Mouse (Mus musculus) CH12.LX (cell line): Measurements from ENCODE around the gene Igdcc4. TPM values are rescaled to one million over a fixed set of nuclear protein-coding genes. Genes with fewer than 3 reads are reported as not detected.

ENCODE experiments used
- DNase-seq: peaks from one replicate; pipeline ENCODE4 v3.0.0-alpha.2; 2013; ENCODE audit errors: extremely low read depth
- H3K27ac ChIP-seq: 2 replicates; pipeline ENCODE4 v1.5.1; 2012; ENCODE audit warnings: low read depth, mild to moderate bottlenecking, control low read depth, moderate library complexity; ENCODE audit not compliant: insufficient read depth
- H3K27me3 ChIP-seq: replicated peaks from 2 replicates; pipeline ENCODE3; 2012; ENCODE audit warnings: inconsistent platforms
- H3K36me3 ChIP-seq, 2 experiments: replicated peaks in 1 of 2; 2 replicates each; pipeline versions ENCODE3 to v1.6.1; 2012; ENCODE audit warnings: inconsistent platforms in 1 of 2, low read length in 1 of 2, mild to moderate bottlenecking in 1 of 2, mixed read lengths in 1 of 2, moderate library complexity in 1 of 2; ENCODE audit not compliant: control insufficient read depth in 1 of 2, insufficient read depth in 1 of 2
- H3K4me1 ChIP-seq, 2 experiments: 2 replicates each; pipeline ENCODE4 v1.6.1; 2012; ENCODE audit warnings: inconsistent platforms in 1 of 2, moderate library complexity in 1 of 2; ENCODE audit not compliant: insufficient read depth in 2 of 2, control insufficient read depth in 1 of 2
- H3K4me2 ChIP-seq: 2 replicates; pipeline ENCODE4 v1.6.1; 2012; ENCODE audit warnings: low read depth, mild to moderate bottlenecking, control low read depth; ENCODE audit not compliant: poor library complexity, insufficient read depth, severe bottlenecking
- H3K4me3 ChIP-seq, 3 experiments: fragments of 150-350 bp in 1 of 3; sonication (generic) in 1 of 3; replicated peaks in 1 of 3; 2 replicates each; pipeline versions ENCODE3 to v1.5.1; 2011 to 2012; ENCODE audit warnings: low read depth in 2 of 3, low read length in 2 of 3, mild to moderate bottlenecking in 2 of 3, moderate library complexity in 2 of 3, control low read depth in 1 of 3, improper control_type of control experiment in 1 of 3, inconsistent platforms in 1 of 3, mixed read lengths in 1 of 3; ENCODE audit not compliant: poor library complexity in 1 of 3
- H3K79me2 ChIP-seq: replicated peaks from 2 replicates; pipeline ENCODE4 v1.6.1; 2012; ENCODE audit warnings: mild to moderate bottlenecking, moderate library complexity; ENCODE audit not compliant: control insufficient read depth, poor library complexity, insufficient read depth, severe bottlenecking; ENCODE audit errors: extremely low read depth
- H3K9ac ChIP-seq: 2 replicates; pipeline ENCODE4 v1.6.1; 2012; ENCODE audit warnings: low read depth, mild to moderate bottlenecking, control low read depth, moderate library complexity; ENCODE audit not compliant: insufficient read depth
- H3K9me3 ChIP-seq: replicated peaks from 2 replicates; pipeline ENCODE3; 2012; ENCODE audit warnings: low read length, inconsistent platforms, mixed read lengths
- BHLHE40 ChIP-seq: IDR thresholded peaks from 2 replicates; pipeline ENCODE4 v1.6.1; 2011; ENCODE audit warnings: mild to moderate bottlenecking, low read depth, low read length, improper control_type of control experiment
- CHD1 ChIP-seq: IDR thresholded peaks from 2 replicates; pipeline ENCODE4 v1.6.1; 2012; ENCODE audit warnings: low read depth, low read length, improper control_type of control experiment, inconsistent platforms
- CHD2 ChIP-seq: IDR thresholded peaks from 2 replicates; pipeline ENCODE4 v1.6.1; 2011; ENCODE audit warnings: low read length, improper control_type of control experiment
- CTCF ChIP-seq, 2 experiments: IDR thresholded peaks in 1 of 2; conservative IDR thresholded peaks in 1 of 2; 2 replicates each; pipeline ENCODE4 v1.5.1; 2011 to 2012; ENCODE audit warnings: low read depth in 2 of 2, low read length in 2 of 2, improper control_type of control experiment in 1 of 2, inconsistent platforms in 1 of 2, mild to moderate bottlenecking in 1 of 2, moderate library complexity in 1 of 2
- E2F4 ChIP-seq: IDR thresholded peaks from 2 replicates; pipeline ENCODE4 v1.6.1; 2011; ENCODE audit warnings: low read depth, low read length, improper control_type of control experiment; ENCODE audit not compliant: insufficient replicate concordance
- ELF1 ChIP-seq: IDR thresholded peaks from 2 replicates; pipeline ENCODE4 v1.6.1; 2014; ENCODE audit warnings: low read depth, mild to moderate bottlenecking, inconsistent platforms, low read length, improper control_type of control experiment
- EP300 ChIP-seq: IDR thresholded peaks from 2 replicates; pipeline ENCODE4 v1.6.1; 2011; ENCODE audit warnings: low read length, improper control_type of control experiment
- ETS1 ChIP-seq: conservative IDR thresholded peaks from 2 replicates; pipeline ENCODE4 v1.6.1; 2012; ENCODE audit warnings: low read depth, mild to moderate bottlenecking, inconsistent platforms, low read length, improper control_type of control experiment, moderate library complexity
- GABPA ChIP-seq: IDR thresholded peaks from 2 replicates; pipeline ENCODE4 v1.6.1; 2012; ENCODE audit warnings: low read depth, low read length, improper control_type of control experiment, inconsistent platforms; ENCODE audit not compliant: insufficient replicate concordance
- HCFC1 ChIP-seq: IDR thresholded peaks from 2 replicates; pipeline ENCODE4 v1.6.1; 2012; ENCODE audit warnings: low read depth, mild to moderate bottlenecking, inconsistent platforms, low read length, improper control_type of control experiment
- IRF4 ChIP-seq: IDR thresholded peaks from 2 replicates; pipeline ENCODE4 v1.6.1; 2014; ENCODE audit warnings: low read depth, mild to moderate bottlenecking, inconsistent platforms, low read length, improper control_type of control experiment
- JUN ChIP-seq: IDR thresholded peaks from 2 replicates; pipeline ENCODE4 v1.6.1; 2011; ENCODE audit warnings: low read depth, mild to moderate bottlenecking, low read length, improper control_type of control experiment, moderate library complexity; ENCODE audit not compliant: insufficient read depth
- JUND ChIP-seq: conservative IDR thresholded peaks from 2 replicates; pipeline ENCODE4 v1.6.1; 2011; ENCODE audit warnings: low read depth, low read length, improper control_type of control experiment
- KAT2A ChIP-seq: IDR thresholded peaks from 2 replicates; pipeline ENCODE4 v1.6.1; 2012; ENCODE audit warnings: low read length, improper control_type of control experiment, inconsistent platforms; ENCODE audit not compliant: insufficient replicate concordance
- MAFK ChIP-seq: IDR thresholded peaks from 2 replicates; pipeline ENCODE4 v1.6.1; 2011; ENCODE audit warnings: low read length, improper control_type of control experiment; ENCODE audit not compliant: insufficient replicate concordance
- MAX ChIP-seq: IDR thresholded peaks from 2 replicates; pipeline ENCODE4 v1.6.1; 2011; ENCODE audit warnings: low read length, improper control_type of control experiment
- MAZ ChIP-seq: IDR thresholded peaks from 2 replicates; pipeline ENCODE4 v1.6.1; 2012; ENCODE audit warnings: low read depth, mild to moderate bottlenecking, inconsistent platforms, low read length, improper control_type of control experiment, moderate library complexity
- MEF2A ChIP-seq: IDR thresholded peaks from 2 replicates; pipeline ENCODE4 v1.6.1; 2014; ENCODE audit warnings: low read depth, mild to moderate bottlenecking, inconsistent platforms, low read length, improper control_type of control experiment, borderline replicate concordance
- MXI1 ChIP-seq: IDR thresholded peaks from 2 replicates; pipeline ENCODE4 v1.6.1; 2011; ENCODE audit warnings: mild to moderate bottlenecking, low read depth, low read length, improper control_type of control experiment
- MYC ChIP-seq: IDR thresholded peaks from 2 replicates; pipeline ENCODE4 v1.6.1; 2011; ENCODE audit warnings: low read depth, mild to moderate bottlenecking, improper control_type of control experiment, low read length
- NELFE ChIP-seq: IDR thresholded peaks from 2 replicates; pipeline ENCODE4 v1.6.1; 2011; ENCODE audit warnings: low read depth, low read length, improper control_type of control experiment
- NRF1 ChIP-seq: IDR thresholded peaks from 2 replicates; pipeline ENCODE4 v1.6.1; 2014; ENCODE audit warnings: low read depth, mild to moderate bottlenecking, inconsistent platforms, low read length, improper control_type of control experiment, moderate library complexity
- PAX5 ChIP-seq: IDR thresholded peaks from 2 replicates; pipeline ENCODE4 v1.6.1; 2012; ENCODE audit warnings: low read length, inconsistent platforms, mixed read lengths
- POLR2A ChIP-seq: IDR thresholded peaks from 2 replicates; pipeline ENCODE4 v1.6.1; 2011; ENCODE audit warnings: low read depth, mild to moderate bottlenecking, improper control_type of control experiment, low read length
- POLR2AphosphoS2 ChIP-seq: IDR thresholded peaks from 2 replicates; pipeline ENCODE4 v1.6.1; 2011; ENCODE audit warnings: low read depth, low read length, improper control_type of control experiment
- RAD21 ChIP-seq: IDR thresholded peaks from 2 replicates; pipeline ENCODE4 v1.6.1; 2011; ENCODE audit warnings: low read depth, mild to moderate bottlenecking, low read length, improper control_type of control experiment, moderate library complexity
- RCOR1 ChIP-seq: conservative IDR thresholded peaks from 2 replicates; pipeline ENCODE4 v1.6.1; 2012; ENCODE audit warnings: low read depth, mild to moderate bottlenecking, inconsistent platforms, low read length, improper control_type of control experiment
- SIN3A ChIP-seq: IDR thresholded peaks from 2 replicates; pipeline ENCODE4 v1.6.1; 2012; ENCODE audit warnings: low read length, improper control_type of control experiment, inconsistent platforms
- SMC3 ChIP-seq: IDR thresholded peaks from 2 replicates; pipeline ENCODE4 v1.6.1; 2011; ENCODE audit warnings: low read depth, low read length, improper control_type of control experiment
- TBP ChIP-seq: conservative IDR thresholded peaks from 2 replicates; pipeline ENCODE4 v1.6.1; 2011; ENCODE audit warnings: low read depth, low read length, improper control_type of control experiment
- TCF12 ChIP-seq: IDR thresholded peaks from 2 replicates; pipeline ENCODE4 v1.6.1; 2014; ENCODE audit warnings: low read depth, mild to moderate bottlenecking, inconsistent platforms, low read length, improper control_type of control experiment
- UBTF ChIP-seq: IDR thresholded peaks from 2 replicates; pipeline ENCODE4 v1.6.1; 2012; ENCODE audit warnings: low read depth, mild to moderate bottlenecking, inconsistent platforms, low read length, improper control_type of control experiment, moderate library complexity
- USF1 ChIP-seq: IDR thresholded peaks from 2 replicates; pipeline ENCODE4 v1.6.1; 2014; ENCODE audit warnings: low read depth, mild to moderate bottlenecking, inconsistent platforms, low read length, improper control_type of control experiment
- USF2 ChIP-seq: conservative IDR thresholded peaks from 2 replicates; pipeline ENCODE4 v1.6.1; 2011; ENCODE audit warnings: low read depth, low read length, improper control_type of control experiment
- ZC3H11A ChIP-seq: IDR thresholded peaks from 2 replicates; pipeline ENCODE4 v1.6.1; 2012; ENCODE audit warnings: low read depth, mild to moderate bottlenecking, inconsistent platforms, low read length, improper control_type of control experiment
- ZKSCAN1 ChIP-seq: IDR thresholded peaks from 2 replicates; pipeline ENCODE4 v1.6.1; 2012; ENCODE audit warnings: low read depth, inconsistent platforms, low read length, improper control_type of control experiment, borderline replicate concordance
- ZMIZ1 ChIP-seq: IDR thresholded peaks from 2 replicates; pipeline ENCODE4 v1.6.1; 2012; ENCODE audit warnings: low read depth, mild to moderate bottlenecking, inconsistent platforms, low read length, improper control_type of control experiment
- ZNF384 ChIP-seq: IDR thresholded peaks from 2 replicates; pipeline ENCODE4 v1.6.1; 2012; ENCODE audit warnings: low read depth, low read length, improper control_type of control experiment, inconsistent platforms
- dilution Hi-C: fragments of 300-500 bp; cut with MboI; formaldehyde crosslinking; loops from 2 replicates; pipeline ENCODE4 v1.14.3; 2020; ENCODE audit warnings: low sequenced_read_pairs; ENCODE audit not compliant: extremely low pct_unique_long_range_greater_than_20kb, extremely low pct_ligation_motif_present
- in situ Hi-C: fragments of 300-500 bp; cut with MboI; formaldehyde crosslinking; loops from 3 replicates; pipeline ENCODE4 v1.14.3; 2019; ENCODE audit warnings: low sequenced_read_pairs, low pct_ligation_motif_present, low pct_unique_long_range_greater_than_20kb, mixed read lengths
- polyA plus RNA-seq: library from polyadenylated mRNA; unstranded; fragments of >175 nt; gene quantifications from 2 replicates; pipeline ENCODE4 v1.2.1, GENCODE M21; 2012; ENCODE audit warnings: low read depth; ENCODE audit not compliant: insufficient read length
- total RNA-seq, 2 experiments: library from RNA; depleted of rRNA; stranded (reverse); fragments of 300-350 nt in 1 of 2; fragments of >200 nt in 1 of 2; gene quantifications; 2 replicates each; pipeline ENCODE4 v1.2.3; 2012 to 2014

The Igdcc4 gene
- total and polyA plus RNA-seq, 3 experiments = 0.13 to 0.23 TPM; not detected in 1

DNA sequence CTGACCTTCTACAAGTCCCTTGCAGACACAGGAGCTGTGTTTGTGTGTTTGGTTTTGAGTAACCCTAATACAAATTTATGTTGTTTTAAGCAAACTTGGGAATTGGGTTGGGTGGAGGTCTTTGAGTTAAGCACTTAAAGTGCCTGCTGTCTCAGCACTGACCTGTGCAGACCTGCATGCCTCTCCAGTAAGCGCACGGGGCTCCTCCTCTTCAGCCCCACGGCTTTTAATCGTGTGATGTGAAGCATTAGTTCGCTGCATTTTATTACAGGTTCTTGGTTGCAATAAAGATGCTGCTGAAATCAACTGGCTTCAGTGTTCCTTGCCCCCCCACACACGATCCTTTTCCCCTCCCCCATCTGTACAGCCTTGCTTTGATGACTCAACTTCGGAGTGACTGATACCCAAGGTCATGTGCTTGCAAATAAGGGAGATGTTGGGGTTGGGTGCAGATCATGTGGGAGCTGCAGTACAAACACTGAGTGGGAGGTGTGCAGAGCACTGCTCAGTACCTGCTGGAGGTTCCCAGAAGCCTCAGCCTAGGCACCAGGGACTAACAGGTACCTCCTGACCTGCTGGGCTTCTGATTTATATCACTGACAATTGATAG, 17.0 kb upstream of the Igdcc4 start:
- dilution Hi-C loops = no loop called here
- H3K4me2 ChIP-seq = no peak overlapping the region
- no peaks in the 10 kb centered on the region for H3K9me3 ChIP-seq
- peak; percentile 79 for DNase-seq
- peaks cover 26 to 53% of the 10 kb centered on the region in 2 experiments for H3K36me3 ChIP-seq
- no peaks in the 10 kb centered on the region for H3K79me2 ChIP-seq
- peaks cover 14 to 45% of the 10 kb centered on the region in 2 experiments for H3K4me1 ChIP-seq
- no peak overlapping the region for H3K27ac ChIP-seq
- H3K27me3 ChIP-seq = no peaks in the 10 kb centered on the region
- in situ Hi-C loops = no loop called here
- H3K4me3 ChIP-seq = no peak overlapping the region
- H3K9ac ChIP-seq = no peak overlapping the region
- TF ChIP-seq TCF12 (peak; percentile 27; the same call in 1 of the 2 replicates), IRF4 (peak; percentile 93), SIN3A (peak; percentile 27; the same call in 1 of the 2 replicates), EP300 (peak; percentile 64), POLR2AphosphoS2 (no peak), CTCF (conservative IDR thresholded peaks at IDR 0.05 in 1 of 2, IDR thresholded peaks at IDR 0.05 in 1 of 2; ENCODE audit: low read depth in 2 of 2, low read length in 2 of 2) (no peak), NELFE (no peak), ZC3H11A (no peak), ZKSCAN1 (no peak), USF1 (peak; percentile 36), ZMIZ1 (no peak), KAT2A (no peak), RCOR1 (no peak), SMC3 (no peak), TBP (no peak), BHLHE40 (peak; percentile 99), POLR2A (no peak), MYC (no peak; the same call in 1 of the 2 replicates), ELF1 (no peak), RAD21 (no peak), CHD1 (no peak), MAFK (0 out of 2 replicates have a peak, but pooled peaks have one; percentile 36), MXI1 (no peak; the same call in 1 of the 2 replicates), HCFC1 (no peak), GABPA (no peak), JUN (peak; percentile 58), MAX (no peak), NRF1 (no peak), ETS1 (peak; percentile 82), ZNF384 (no peak), JUND (peak; percentile 65; the same call in 1 of the 2 replicates), UBTF (no peak), USF2 (peak; percentile 29; the same call in 1 of the 2 replicates), CHD2 (peak; percentile 68; the same call in 1 of the 2 replicates), PAX5 (no peak), MEF2A (0 out of 2 replicates have a peak, but pooled peaks have one; percentile 26), MAZ (peak; percentile 62; the same call in 1 of the 2 replicates), E2F4 (no peak)
- TF ChIP-seq, all 38 proteins: peak for 14
